Mouse (Mus musculus) liver, embryonic 13.5 days (tissue): ENCODE measurements around the gene B9d1. TPM values are rescaled to one million over a fixed set of nuclear protein-coding genes. Genes with fewer than 3 reads are reported as not detected.

Experiments used
- ATAC-seq: fragments of 200-750 bp; cut with Nextera tagmentation; 2 replicates; pipeline ENCODE4 v1.8.0; 2017; ENCODE audit warnings: low read depth, mild to moderate bottlenecking, moderate number of reproducible peaks, moderate library complexity
- DNase-seq: peaks from one replicate; pipeline ENCODE4 v3.0.0; 2022
- H3K27ac ChIP-seq: fragments of 300-500 bp; sonication (generic); 2 replicates; pipeline ENCODE4 v1.5.1; 2015; ENCODE audit warnings: moderate library complexity, mild to moderate bottlenecking, inconsistent platforms
- H3K27me3 ChIP-seq: fragments of 300-500 bp; sonication (generic); 2 replicates; pipeline ENCODE4 v1.6.1; 2015; ENCODE audit warnings: mild to moderate bottlenecking, inconsistent platforms
- H3K36me3 ChIP-seq: fragments of 300-500 bp; sonication (generic); 2 replicates; pipeline ENCODE4 v1.6.1; 2015; ENCODE audit warnings: mild to moderate bottlenecking, inconsistent platforms
- H3K4me1 ChIP-seq: fragments of 300-500 bp; sonication (generic); replicated peaks from 2 replicates; pipeline ENCODE4 v1.6.1; 2015; ENCODE audit warnings: inconsistent platforms
- H3K4me2 ChIP-seq: fragments of 300-500 bp; sonication (generic); 2 replicates; pipeline ENCODE4 v1.6.1; 2015; ENCODE audit warnings: inconsistent platforms, mild to moderate bottlenecking, moderate library complexity
- H3K4me3 ChIP-seq: fragments of 300-500 bp; sonication (generic); replicated peaks from 2 replicates; pipeline ENCODE4 v1.5.1; 2015; ENCODE audit warnings: mild to moderate bottlenecking, inconsistent platforms
- H3K9ac ChIP-seq: fragments of 300-500 bp; sonication (generic); 2 replicates; pipeline ENCODE4 v1.6.1; 2015; ENCODE audit warnings: mild to moderate bottlenecking, inconsistent platforms
- H3K9me3 ChIP-seq: fragments of 300-500 bp; sonication (generic); replicated peaks from 2 replicates; pipeline ENCODE4 v1.6.1; 2016; ENCODE audit warnings: inconsistent platforms
- WGBS: fragments of 180-500 bp; shearing (Covaris S2); methylation state at CpG from one replicate; pipeline ENCODE4 v1.1.7; 2015; ENCODE audit not compliant: insufficient replicate concordance; 5-methylcytosine and 5-hydroxymethylcytosine counted together
- polyA plus RNA-seq: library from polyadenylated mRNA; unstranded; fragments of >200 nt; fragmentation: Nextera tagmentation; extraction: Ambion mirVana; gene quantifications from 2 replicates; pipeline ENCODE4 v1.2.1, GENCODE M21; 2015

The B9d1 gene
- polyA plus RNA-seq, 1 experiment from 2014 or later: 4.0 TPM

- no peak overlapping the region for H3K4me3 ChIP-seq
- DNase-seq (no peak), ATAC-seq (no peak)
- H3K36me3 ChIP-seq: peaks cover 10% of the 10 kb centered on the region; the same call in 1 of the 2 replicates
- no peak overlapping the region for H3K27ac ChIP-seq
- peaks cover 10% of the 10 kb centered on the region; the same call in 1 of the 2 replicates for H3K27me3 ChIP-seq
- H3K9me3 ChIP-seq: no peaks in the 10 kb centered on the region
- H3K4me2 ChIP-seq: no peak overlapping the region
- WGBS: 59% methylated on average over 4 of the region's 4 CpGs
- no peaks in the 10 kb centered on the region for H3K4me1 ChIP-seq
- no peak overlapping the region for H3K9ac ChIP-seq
Observed at GRCm38 (mm10) chr11:61547710-61548109, 42.8 kb downstream of the B9d1 start.

DNA sequence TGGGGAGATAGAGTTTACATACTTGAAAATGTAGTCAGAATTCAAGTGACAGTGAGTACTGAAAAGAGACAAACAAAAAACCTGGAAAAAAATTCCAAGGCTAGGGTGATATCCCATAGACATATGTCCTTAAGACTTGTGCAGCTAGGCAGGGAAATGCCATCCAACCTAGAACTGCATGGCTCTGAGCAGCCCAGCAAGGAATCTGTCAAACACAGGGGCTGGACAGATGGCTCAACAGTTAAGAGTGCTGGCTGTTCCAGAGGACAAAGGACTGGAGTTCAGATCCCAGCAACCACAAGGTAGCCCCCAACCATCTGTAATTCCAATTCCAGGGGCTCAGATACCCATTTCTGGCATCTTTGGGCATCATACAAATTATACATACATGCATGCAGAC, 45.7 kb downstream of the B9d1 start:
- 0 out of 2 replicates have a peak, but pooled peaks cover 5% of the 10 kb centered on the region for H3K36me3 ChIP-seq
- no peak overlapping the region for H3K27ac ChIP-seq
- DNase-seq: no peak
- ATAC-seq: no peak
- no peak overlapping the region for H3K4me2 ChIP-seq
- no peaks in the 10 kb centered on the region for H3K4me1 ChIP-seq
- H3K27me3 ChIP-seq: peaks cover 18% of the 10 kb centered on the region
- H3K9ac ChIP-seq: no peak overlapping the region
- H3K9me3 ChIP-seq: no peaks in the 10 kb centered on the region
- no peak overlapping the region for H3K4me3 ChIP-seq

DNA sequence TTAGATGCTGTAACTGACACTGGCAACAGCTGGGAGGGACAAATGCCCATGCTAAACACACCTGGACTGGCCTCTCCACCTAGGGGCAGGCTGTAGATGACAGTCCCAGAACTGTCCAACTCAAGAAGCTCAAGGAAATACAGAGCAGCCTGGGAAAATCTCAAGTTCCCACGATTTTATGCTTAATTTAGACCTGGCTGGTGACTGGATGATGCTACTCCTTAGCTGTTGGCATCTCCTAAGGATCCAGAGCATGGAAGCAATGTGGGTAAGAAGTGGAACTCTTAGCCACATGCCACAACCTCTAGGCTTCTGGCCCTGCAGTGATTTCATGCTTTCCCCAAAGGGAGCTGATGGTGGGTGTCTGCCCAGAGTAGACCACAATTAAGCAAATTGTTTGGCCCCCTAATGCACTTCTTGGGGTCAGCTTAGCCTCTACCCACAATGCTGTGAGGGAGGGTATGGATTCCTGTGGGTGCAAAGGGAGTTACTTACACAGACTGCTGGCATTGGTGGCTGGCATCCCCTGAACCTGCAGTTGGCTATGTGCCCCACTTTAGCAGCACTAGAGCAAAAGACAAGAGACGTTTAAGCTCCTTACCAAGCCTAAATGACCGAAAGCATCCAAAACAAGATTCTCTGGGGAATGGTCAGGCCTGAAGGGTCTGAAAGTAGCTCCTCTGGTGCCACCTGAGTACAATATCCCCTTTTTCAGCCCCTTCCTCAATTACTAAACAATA, 48.2 kb downstream of the B9d1 start:
- Histone ChIP-seq H3K9me3 (no peaks in the 10 kb centered on the region), H3K4me3 (no peak overlapping the region), H3K36me3 (no peaks in the 10 kb centered on the region), H3K27ac (no peak overlapping the region), H3K4me1 (no peaks in the 10 kb centered on the region), H3K9ac (no peak overlapping the region), H3K4me2 (no peak overlapping the region), H3K27me3 (peaks cover 18% of the 10 kb centered on the region)
- ATAC-seq (no peak), DNase-seq (no peak)
- 46% methylated on average over 3 of the region's 3 CpGs for WGBS

- H3K9ac ChIP-seq: no peak overlapping the region
- no peak for ATAC-seq
Observed at GRCm38 (mm10) chr11:61559572-61559971, 54.6 kb downstream of the B9d1 start.

GRCm38 (mm10) chr11:61562421-61562820, 57.5 kb downstream of the B9d1 start:
- H3K4me2 ChIP-seq: no peak overlapping the region
- H3K9ac ChIP-seq: no peak overlapping the region
- peaks cover 7% of the 10 kb centered on the region; the same call in 1 of the 2 replicates for H3K4me1 ChIP-seq
- H3K27ac ChIP-seq: no peak overlapping the region
- DNase-seq (no peak), ATAC-seq (no peak)
- H3K4me3 ChIP-seq: no peak overlapping the region
- H3K9me3 ChIP-seq: no peaks in the 10 kb centered on the region
- H3K27me3 ChIP-seq: peaks cover 22% of the 10 kb centered on the region
- no peaks in the 10 kb centered on the region for H3K36me3 ChIP-seq
- 21% methylated on average over 5 of the region's 5 CpGs for WGBS

More at GRCm38 (mm10) chr11:61559572-61559971, 54.6 kb downstream of the B9d1 start:
- 66% methylated on average over 5 of the region's 5 CpGs for WGBS
- H3K4me3 ChIP-seq: no peak overlapping the region
- H3K9me3 ChIP-seq: no peaks in the 10 kb centered on the region
- DNase-seq: no peak
- no peak overlapping the region for H3K4me2 ChIP-seq
- peaks cover 7% of the 10 kb centered on the region; the same call in 1 of the 2 replicates for H3K4me1 ChIP-seq
- peaks cover 7% of the 10 kb centered on the region for H3K27me3 ChIP-seq
- no peak overlapping the region for H3K27ac ChIP-seq
- no peaks in the 10 kb centered on the region for H3K36me3 ChIP-seq

Other genes starting within 250 kb of the B9d1 start
- gene Aldh3a2, start 237.7 kb upstream of the B9d1 start, polyA plus RNA-seq: 21.1 and 24.2 TPM in 2 replicates
- gene Slc47a2, start 162.3 kb upstream of the B9d1 start, polyA plus RNA-seq: 0.06 and 0.09 TPM in 2 replicates
- gene Slc47a1, start 126.8 kb upstream of the B9d1 start, polyA plus RNA-seq: 6.0 and 7.1 TPM in 2 replicates
- 0.06 and 0.09 TPM in 2 replicates for gene Rnf112, start 51.0 kb upstream of the B9d1 start, polyA plus RNA-seq
- gene Mfap4, start 19.7 kb upstream of the B9d1 start, polyA plus RNA-seq: 8.4 and 9.3 TPM in 2 replicates
- gene Mapk7, start 10.7 kb upstream of the B9d1 start, polyA plus RNA-seq: 7.2 and 8.8 TPM in 2 replicates
- 2.5 and 3.1 TPM in 2 replicates for gene Epn2, start 74.5 kb downstream of the B9d1 start, polyA plus RNA-seq
- gene Grap, start 148.1 kb downstream of the B9d1 start, polyA plus RNA-seq: 4.8 and 5.0 TPM in 2 replicates
- gene Fam83g, start 178.9 kb downstream of the B9d1 start, polyA plus RNA-seq: 5.4 and 5.5 TPM in 2 replicates
- gene Slc5a10, start 215.7 kb downstream of the B9d1 start, polyA plus RNA-seq: not detected in 2 replicates